Mouse (Mus musculus) forebrain, postnatal 0 days (tissue): ENCODE data around the gene Camk1d. TPM values are rescaled to one million over a fixed set of nuclear protein-coding genes. Genes with fewer than 3 reads are reported as not detected.

Source experiments
- ATAC-seq: fragments of 200-750 bp; cut with Nextera tagmentation; 2 replicates; pipeline ENCODE4 v1.8.0; 2017; ENCODE audit warnings: mild to moderate bottlenecking, moderate library complexity
- DNase-seq: peaks from one replicate; pipeline ENCODE4 v3.0.0-alpha.2; 2015
- H3K27ac ChIP-seq: fragments of 300-500 bp; sonication (generic); 2 replicates; pipeline ENCODE4 v1.5.1; 2014; ENCODE audit warnings: low read depth, mild to moderate bottlenecking, antibody characterized with exemption, low read length, moderate library complexity, mixed read lengths
- H3K27me3 ChIP-seq: fragments of 300-500 bp; sonication (generic); 2 replicates; pipeline ENCODE4 v1.6.1; 2014; ENCODE audit warnings: mild to moderate bottlenecking, low read length, mixed read lengths; ENCODE audit not compliant: insufficient read depth
- H3K36me3 ChIP-seq: fragments of 300-500 bp; sonication (generic); 2 replicates; pipeline ENCODE4 v1.6.1; 2014; ENCODE audit warnings: mild to moderate bottlenecking, moderate library complexity; ENCODE audit not compliant: insufficient read depth
- H3K4me1 ChIP-seq: fragments of 300-500 bp; sonication (generic); 2 replicates; pipeline ENCODE4 v1.6.1; 2014; ENCODE audit warnings: antibody characterized with exemption; ENCODE audit not compliant: insufficient read depth
- H3K4me2 ChIP-seq: fragments of 300-500 bp; sonication (generic); 2 replicates; pipeline ENCODE4 v1.6.1; 2014; ENCODE audit warnings: low read depth, mild to moderate bottlenecking, moderate library complexity
- H3K4me3 ChIP-seq: fragments of 300-500 bp; sonication (generic); 2 replicates; pipeline ENCODE4 v1.5.1; 2014; ENCODE audit warnings: low read depth, low read length, mixed read lengths
- H3K9ac ChIP-seq: fragments of 300-500 bp; sonication (generic); 2 replicates; pipeline ENCODE4 v1.6.1; 2014; ENCODE audit warnings: mild to moderate bottlenecking
- H3K9me3 ChIP-seq: fragments of 300-500 bp; sonication (generic); 2 replicates; pipeline ENCODE4 v1.6.1; 2016; ENCODE audit warnings: low read length
- CTCF ChIP-seq: sonication (generic); IDR thresholded peaks from 2 replicates; pipeline ENCODE4 v1.5.1; 2016; ENCODE audit warnings: antibody characterized with exemption, control low read depth, low read depth
- WGBS: fragments of 180-500 bp; shearing (Covaris S2); extraction: QIAGEN DNeasy Blood & Tissue Kit; methylation state at CpG from one replicate; pipeline ENCODE4 v1.1.7; 2014; 5-methylcytosine and 5-hydroxymethylcytosine counted together
- polyA plus RNA-seq: library from polyadenylated mRNA; unstranded; fragments of >200 nt; fragmentation: Nextera tagmentation; extraction: Ambion mirVana; gene quantifications from 2 replicates; pipeline ENCODE4 v1.2.1, GENCODE M21; 2015
- total RNA-seq: library from RNA; depleted of rRNA; stranded (reverse); fragments of >200 nt; gene quantifications from 2 replicates; pipeline ENCODE4 v1.2.3, GENCODE M21; 2014

Gene Camk1d
- total and polyA plus RNA-seq, 2 experiments from 2014 or later: 10.5 to 29.0 TPM

GRCm38 (mm10) chr2:5513621-5514020 is 200.7 kb downstream of the Camk1d start:
- Histone ChIP-seq H3K9ac (no peak overlapping the region), H3K27ac (no peak overlapping the region), H3K36me3 (no peaks in the 10 kb centered on the region), H3K9me3 (no peaks in the 10 kb centered on the region), H3K4me1 (no peaks in the 10 kb centered on the region), H3K4me2 (no peak overlapping the region), H3K4me3 (no peak overlapping the region), H3K27me3 (no peaks in the 10 kb centered on the region)
- no peak for DNase-seq
- TF ChIP-seq CTCF: no peak
- 98% methylated on average over 2 of the region's 2 CpGs for WGBS
- ATAC-seq: no peak

GRCm38 (mm10) chr2:5510042-5510441 is 204.3 kb downstream of the Camk1d start:
- Histone ChIP-seq H3K4me1 (no peaks in the 10 kb centered on the region), H3K36me3 (no peaks in the 10 kb centered on the region), H3K9me3 (peaks cover 4% of the 10 kb centered on the region; the same call in 1 of the 2 replicates), H3K27me3 (no peaks in the 10 kb centered on the region), H3K4me3 (no peak overlapping the region), H3K4me2 (no peak overlapping the region), H3K27ac (no peak overlapping the region), H3K9ac (no peak overlapping the region)
- 93% methylated on average over 6 of the region's 6 CpGs for WGBS
- TF ChIP-seq CTCF: no peak
- DNase-seq (no peak), ATAC-seq (no peak)

GRCm38 (mm10) chr2:5499620-5500019 is 214.7 kb downstream of the Camk1d start:
- H3K4me2 ChIP-seq: no peak overlapping the region
- no peak for DNase-seq
- ATAC-seq: no peak
- no peaks in the 10 kb centered on the region for H3K27me3 ChIP-seq
- no peaks in the 10 kb centered on the region for H3K4me1 ChIP-seq
- no peak overlapping the region for H3K4me3 ChIP-seq
- no peak overlapping the region for H3K9ac ChIP-seq
- no peaks in the 10 kb centered on the region for H3K9me3 ChIP-seq
- H3K27ac ChIP-seq: no peak overlapping the region
- TF ChIP-seq CTCF: no peak
- 48% methylated on average over 4 of the region's 4 CpGs for WGBS
- H3K36me3 ChIP-seq: no peaks in the 10 kb centered on the region

GRCm38 (mm10) chr2:5489916-5490315 is 224.4 kb downstream of the Camk1d start:
- no peak for DNase-seq
- H3K9me3 ChIP-seq: no peaks in the 10 kb centered on the region
- peak; percentile 69 for ATAC-seq
- H3K4me2 ChIP-seq: no peak overlapping the region
- H3K4me3 ChIP-seq: no peak overlapping the region
- H3K27ac ChIP-seq: no peak overlapping the region
- H3K27me3 ChIP-seq: no peaks in the 10 kb centered on the region
- H3K4me1 ChIP-seq: no peaks in the 10 kb centered on the region
- no peaks in the 10 kb centered on the region for H3K36me3 ChIP-seq
- WGBS: 42% methylated on average over 5 of the region's 5 CpGs
- no peak overlapping the region for H3K9ac ChIP-seq
- no peak for TF ChIP-seq CTCF

GRCm38 (mm10) chr2:5487344-5487743 is 227.0 kb downstream of the Camk1d start:
- ATAC-seq: no peak
- Histone ChIP-seq H3K27ac (no peak overlapping the region), H3K9ac (no peak overlapping the region), H3K4me1 (no peaks in the 10 kb centered on the region), H3K9me3 (no peaks in the 10 kb centered on the region), H3K27me3 (no peaks in the 10 kb centered on the region), H3K4me3 (no peak overlapping the region), H3K36me3 (no peaks in the 10 kb centered on the region), H3K4me2 (no peak overlapping the region)
- no peak for DNase-seq
- 78% methylated on average over 3 of the region's 3 CpGs for WGBS
- TF ChIP-seq CTCF: no peak

GRCm38 (mm10) chr2:5486663-5487062 is 227.7 kb downstream of the Camk1d start:
- no peak for TF ChIP-seq CTCF
- H3K27me3 ChIP-seq: no peaks in the 10 kb centered on the region
- H3K4me1 ChIP-seq: no peaks in the 10 kb centered on the region
- H3K36me3 ChIP-seq: no peaks in the 10 kb centered on the region
- DNase-seq (no peak), ATAC-seq (no peak)
- no peaks in the 10 kb centered on the region for H3K9me3 ChIP-seq
- H3K27ac ChIP-seq: no peak overlapping the region
- 86% methylated on average over 7 of the region's 7 CpGs for WGBS
- no peak overlapping the region for H3K4me3 ChIP-seq
- no peak overlapping the region for H3K4me2 ChIP-seq
- H3K9ac ChIP-seq: no peak overlapping the region

GRCm38 (mm10) chr2:5485786-5486185 is 228.5 kb downstream of the Camk1d start:
- Histone ChIP-seq H3K27me3 (no peaks in the 10 kb centered on the region), H3K4me1 (no peaks in the 10 kb centered on the region), H3K9ac (no peak overlapping the region), H3K27ac (no peak overlapping the region), H3K9me3 (no peaks in the 10 kb centered on the region), H3K4me2 (no peak overlapping the region), H3K36me3 (no peaks in the 10 kb centered on the region), H3K4me3 (no peak overlapping the region)
- WGBS: 95% methylated on average over 6 of the region's 6 CpGs
- ATAC-seq (no peak), DNase-seq (no peak)
- no peak for TF ChIP-seq CTCF

GRCm38 (mm10) chr2:5479886-5480285 is 234.4 kb downstream of the Camk1d start:
- no peak for TF ChIP-seq CTCF
- H3K4me1 ChIP-seq: no peaks in the 10 kb centered on the region
- ATAC-seq: no peak
- DNase-seq: no peak
- no peaks in the 10 kb centered on the region for H3K27me3 ChIP-seq
- H3K36me3 ChIP-seq: no peaks in the 10 kb centered on the region
- WGBS: 93% methylated on average over 3 of the region's 3 CpGs
- no peak overlapping the region for H3K27ac ChIP-seq
- H3K4me3 ChIP-seq: no peak overlapping the region
- H3K9me3 ChIP-seq: no peaks in the 10 kb centered on the region
- no peak overlapping the region for H3K4me2 ChIP-seq
- no peak overlapping the region for H3K9ac ChIP-seq
